ENCODE assay signal across 8 mouse cellular contexts in the genomic region with DNA sequence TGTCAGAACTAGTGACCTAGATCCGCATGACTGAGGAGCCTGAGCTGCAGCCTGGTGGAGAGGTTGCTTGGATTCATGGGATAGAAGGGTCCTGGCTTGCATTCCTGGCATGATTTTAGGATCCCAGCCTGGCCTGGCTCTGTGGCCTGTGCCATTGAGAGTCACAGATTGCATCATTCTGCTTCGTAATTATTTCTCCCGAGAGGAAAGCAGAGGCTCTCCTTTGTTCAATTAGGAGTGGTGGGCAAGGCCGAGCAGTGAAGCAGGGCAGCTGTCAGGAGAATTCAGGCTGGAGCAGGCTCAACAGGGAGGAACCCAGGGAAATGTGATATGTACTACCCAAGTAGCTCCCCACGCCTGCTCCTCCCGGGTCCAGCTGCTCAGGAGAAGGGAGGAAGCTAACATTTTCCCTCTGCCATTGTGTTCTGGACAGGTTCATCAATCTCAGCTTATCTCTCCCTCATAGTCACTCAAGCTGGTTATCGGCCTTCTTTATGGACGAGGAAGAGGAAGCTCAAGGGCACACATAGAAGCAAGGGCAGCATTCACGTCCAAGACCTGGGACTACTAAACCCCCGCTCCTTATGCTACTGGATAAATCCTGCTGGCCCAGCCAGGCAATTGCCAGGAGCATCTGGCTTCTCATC.
A peak's percentile ranks its signal among the peaks of the same experiment; 100 is the strongest.
DNase-seq lines count a peak whose midpoint lies in the region; ATAC-seq and TF ChIP-seq lines count a peak whose summit lies in the region.

No protein-coding gene starts in this region.

- H3K4me2 ChIP-seq in embryonic facial prominence, embryonic 12.5 days (replicated peaks): no peak overlapping the region
- H3K4me2 ChIP-seq in midbrain, embryonic 15.5 days: no peak overlapping the region

- no peak for DNase-seq in layer of hippocampus, adult 2 months (ENCODE audit: low spot score in 2 of 2)
- DNase-seq in layer of hippocampus, postnatal 25 days (ENCODE audit: extremely low spot score in 1 of 2, low spot score in 1 of 2): no peak
- DNase-seq in heart, postnatal 10 days: peak; percentile 58 to 70
- peak; percentile 52 to 74 for DNase-seq in kidney, postnatal 25 days
- no peak for DNase-seq in thymus, postnatal 4 days
- DNase-seq in thymus, postnatal 10 days (ENCODE audit: low spot score in 2 of 2): no peak

- peaks cover 32% of the 10 kb centered on the region for H3K4me1 ChIP-seq in embryonic facial prominence, embryonic 12.5 days
- peaks cover 8% of the 10 kb centered on the region; the same call in 1 of the 2 replicates for H3K4me1 ChIP-seq in midbrain, embryonic 15.5 days

- no peaks in the 10 kb centered on the region for H3K27me3 ChIP-seq in embryonic facial prominence, embryonic 12.5 days
- H3K27me3 ChIP-seq in midbrain, embryonic 15.5 days (replicated peaks): no peaks in the 10 kb centered on the region

- WGBS in embryonic facial prominence, embryonic 12.5 days: 32% methylated on average over 10 of the region's 10 CpGs
- WGBS in midbrain, embryonic 15.5 days: 40% methylated on average over 10 of the region's 10 CpGs

- ATAC-seq in embryonic facial prominence, embryonic 12.5 days (ENCODE audit: insufficient number of reproducible peaks, insufficient read depth, low FRiP score, low TSS enrichment): peak; percentile 39
- peak; percentile 54 for ATAC-seq in midbrain, embryonic 15.5 days (replicated peaks)

- no peaks in the 10 kb centered on the region for H3K36me3 ChIP-seq in embryonic facial prominence, embryonic 12.5 days
- H3K36me3 ChIP-seq in midbrain, embryonic 15.5 days (replicated peaks): no peaks in the 10 kb centered on the region

- H3K4me3 ChIP-seq in layer of hippocampus, adult 2 months: no peak overlapping the region
- no peak overlapping the region for H3K4me3 ChIP-seq in embryonic facial prominence, embryonic 12.5 days
- H3K4me3 ChIP-seq in midbrain, embryonic 15.5 days: no peak overlapping the region

- TF ChIP-seq CTCF in layer of hippocampus, adult 2 months (conservative IDR thresholded peaks at IDR 0.05): no peak

- no peak overlapping the region for H3K9ac ChIP-seq in embryonic facial prominence, embryonic 12.5 days
- H3K9ac ChIP-seq in midbrain, embryonic 15.5 days: no peak overlapping the region

- intact Hi-C loops in heart, postnatal 10 days (cut with DNase I): no loop called here

- H3K27ac ChIP-seq in layer of hippocampus, adult 2 months: peak overlapping the region; percentile 71
- peak overlapping the region; percentile 57 for H3K27ac ChIP-seq in embryonic facial prominence, embryonic 12.5 days
- H3K27ac ChIP-seq in midbrain, embryonic 15.5 days: no peak overlapping the region

- no peaks in the 10 kb centered on the region for H3K9me3 ChIP-seq in embryonic facial prominence, embryonic 12.5 days
- no peaks in the 10 kb centered on the region for H3K9me3 ChIP-seq in midbrain, embryonic 15.5 days

Comparison
In these comparisons a context has a peak if more than half of its experiments do, and no peak if none do; other contexts are left out.
1. DNase-seq: peak in heart, postnatal 10 days (2 of 2) and kidney, postnatal 25 days (2 of 2); none in layer of hippocampus, adult 2 months (0 of 2), layer of hippocampus, postnatal 25 days (0 of 2), thymus, postnatal 4 days (single experiment) and thymus, postnatal 10 days (0 of 2).